Mouse (Mus musculus) MEL (cell line): ENCODE results near the gene Disp1. TPM values are rescaled to one million over a fixed set of nuclear protein-coding genes. Genes with fewer than 3 reads are reported as not detected.

Experiments
- DNase-seq: peaks from one replicate; pipeline ENCODE4 v3.0.0; 2011; ENCODE audit warnings: low read depth, low spot score
- H3K27ac ChIP-seq: 2 replicates; pipeline ENCODE4 v1.5.1; 2012; ENCODE audit warnings: low read depth, mild to moderate bottlenecking, control low read depth, low read length, moderate library complexity; ENCODE audit not compliant: control insufficient read depth
- H3K27me3 ChIP-seq, 2 experiments: fragments of 150-350 bp in 1 of 2; sonication (generic) in 1 of 2; 2 replicates each; pipeline ENCODE4 v1.6.1; 2012; ENCODE audit warnings: low read length in 2 of 2, mild to moderate bottlenecking in 2 of 2, improper control_type of control experiment in 1 of 2, moderate library complexity in 1 of 2; ENCODE audit not compliant: insufficient read depth in 2 of 2, control insufficient read depth in 1 of 2
- H3K36me3 ChIP-seq, 2 experiments: 2 replicates each; pipeline ENCODE4 v1.6.1; 2012 to 2014; ENCODE audit warnings: low read length in 2 of 2, improper control_type of control experiment in 1 of 2, inconsistent platforms in 1 of 2, mild to moderate bottlenecking in 1 of 2; ENCODE audit not compliant: insufficient read depth in 2 of 2, control insufficient read depth in 1 of 2
- H3K4me1 ChIP-seq, 2 experiments: fragments of 150-350 bp in 1 of 2; sonication (generic) in 1 of 2; 2 replicates each; pipeline ENCODE4 v1.6.1; 2012; ENCODE audit warnings: low read length in 2 of 2, improper control_type of control experiment in 1 of 2, mild to moderate bottlenecking in 1 of 2; ENCODE audit not compliant: insufficient read depth in 2 of 2, control insufficient read depth in 1 of 2
- H3K4me3 ChIP-seq, 2 experiments: fragments of 150-350 bp in 1 of 2; sonication (generic) in 1 of 2; 2 replicates each; pipeline ENCODE4 v1.5.1; 2012; ENCODE audit warnings: low read depth in 2 of 2, low read length in 2 of 2, mild to moderate bottlenecking in 2 of 2, moderate library complexity in 2 of 2, control low read depth in 1 of 2, improper control_type of control experiment in 1 of 2; ENCODE audit not compliant: control insufficient read depth in 1 of 2, insufficient read depth in 1 of 2
- H3K79me2 ChIP-seq: 2 replicates; pipeline ENCODE4 v1.6.1; 2012; ENCODE audit warnings: mild to moderate bottlenecking, low read length, moderate library complexity; ENCODE audit not compliant: control insufficient read depth, poor library complexity, insufficient read depth
- H3K9ac ChIP-seq: 2 replicates; pipeline ENCODE4 v1.6.1; 2012; ENCODE audit warnings: low read depth, mild to moderate bottlenecking, control low read depth, low read length, moderate library complexity; ENCODE audit not compliant: control insufficient read depth, poor library complexity, severe bottlenecking
- H3K9me3 ChIP-seq: fragments of 150-350 bp; sonication (generic); replicated peaks from 2 replicates; pipeline ENCODE4 v1.6.1; 2012; ENCODE audit warnings: mild to moderate bottlenecking, low read length, improper control_type of control experiment, moderate library complexity; ENCODE audit not compliant: insufficient read depth
- BHLHE40 ChIP-seq: IDR thresholded peaks from 2 replicates; pipeline ENCODE4 v1.6.1; 2012; ENCODE audit warnings: low read depth, mild to moderate bottlenecking, inconsistent platforms, low read length, improper control_type of control experiment, borderline replicate concordance
- CHD1 ChIP-seq: IDR thresholded peaks from 2 replicates; pipeline ENCODE4 v1.6.1; 2012; ENCODE audit warnings: low read depth, mild to moderate bottlenecking, inconsistent platforms, low read length, improper control_type of control experiment
- CTCF ChIP-seq, 3 experiments: IDR thresholded peaks in 2 of 3; conservative IDR thresholded peaks in 1 of 3; 2 replicates each; pipeline ENCODE4 v1.5.1; 2011 to 2012; ENCODE audit warnings: low read length in 3 of 3, low read depth in 2 of 3, mild to moderate bottlenecking in 2 of 3, improper control_type of control experiment in 1 of 3, inconsistent platforms in 1 of 3, mixed read lengths in 1 of 3, moderate library complexity in 1 of 3; ENCODE audit not compliant: control insufficient read depth in 1 of 3, insufficient read depth in 1 of 3, poor library complexity in 1 of 3, severe bottlenecking in 1 of 3
- E2F4 ChIP-seq: IDR thresholded peaks from 2 replicates; pipeline ENCODE4 v1.6.1; 2011; ENCODE audit warnings: low read depth, low read length, improper control_type of control experiment, borderline replicate concordance
- EP300 ChIP-seq, 2 experiments: IDR thresholded peaks; 2 replicates each; pipeline ENCODE4 v1.6.1; 2011; ENCODE audit warnings: improper control_type of control experiment in 2 of 2, low read length in 2 of 2, low read depth in 1 of 2, mild to moderate bottlenecking in 1 of 2
- ETS1 ChIP-seq: IDR thresholded peaks from 2 replicates; pipeline ENCODE4 v1.6.1; 2012; ENCODE audit warnings: low read depth, mild to moderate bottlenecking, inconsistent platforms, low read length, improper control_type of control experiment, moderate library complexity
- GABPA ChIP-seq: IDR thresholded peaks from 2 replicates; pipeline ENCODE4 v1.6.1; 2012; ENCODE audit warnings: low read depth, mild to moderate bottlenecking, inconsistent platforms, low read length, improper control_type of control experiment, moderate library complexity
- GATA1 ChIP-seq: IDR thresholded peaks from 2 replicates; pipeline ENCODE4 v1.6.1; 2011; ENCODE audit warnings: low read depth, low read length, improper control_type of control experiment
- HCFC1 ChIP-seq: IDR thresholded peaks from 2 replicates; pipeline ENCODE4 v1.6.1; 2012; ENCODE audit warnings: low read depth, mild to moderate bottlenecking, inconsistent platforms, low read length, improper control_type of control experiment, moderate library complexity
- JUND ChIP-seq: IDR thresholded peaks from 2 replicates; pipeline ENCODE4 v1.6.1; 2011; ENCODE audit warnings: low read depth, mild to moderate bottlenecking, improper control_type of control experiment, low read length
- KAT2A ChIP-seq: conservative IDR thresholded peaks from 2 replicates; pipeline ENCODE4 v1.6.1; 2012; ENCODE audit warnings: low read depth, low read length, improper control_type of control experiment, inconsistent platforms
- MAFK ChIP-seq: IDR thresholded peaks from 2 replicates; pipeline ENCODE4 v1.6.1; 2011; ENCODE audit warnings: low read depth, mild to moderate bottlenecking, low read length, improper control_type of control experiment, borderline replicate concordance
- MAX ChIP-seq: IDR thresholded peaks from 2 replicates; pipeline ENCODE4 v1.6.1; 2011; ENCODE audit warnings: low read length, improper control_type of control experiment
- MXI1 ChIP-seq: IDR thresholded peaks from 2 replicates; pipeline ENCODE4 v1.6.1; 2011; ENCODE audit warnings: mild to moderate bottlenecking, low read depth, low read length, improper control_type of control experiment
- MYB ChIP-seq: IDR thresholded peaks from 2 replicates; pipeline ENCODE4 v1.6.1; 2011; ENCODE audit warnings: mild to moderate bottlenecking, low read depth, low read length, improper control_type of control experiment
- MYC ChIP-seq: IDR thresholded peaks from 2 replicates; pipeline ENCODE4 v1.6.1; 2011; ENCODE audit warnings: low read depth, mild to moderate bottlenecking, low read length, improper control_type of control experiment, moderate library complexity
- NRF1 ChIP-seq: IDR thresholded peaks from 2 replicates; pipeline ENCODE4 v1.6.1; 2014; ENCODE audit warnings: low read depth, mild to moderate bottlenecking, inconsistent platforms, low read length, improper control_type of control experiment, moderate library complexity; ENCODE audit not compliant: poor library complexity, insufficient read depth, severe bottlenecking
- POLR2A ChIP-seq, 2 experiments: IDR thresholded peaks; 2 replicates each; pipeline ENCODE4 v1.6.1; 2011 to 2012; ENCODE audit warnings: low read length in 2 of 2, mild to moderate bottlenecking in 2 of 2, control low read depth in 1 of 2, improper control_type of control experiment in 1 of 2, low read depth in 1 of 2, moderate library complexity in 1 of 2; ENCODE audit not compliant: control insufficient read depth in 1 of 2, insufficient read depth in 1 of 2, poor library complexity in 1 of 2
- POLR2AphosphoS2 ChIP-seq: IDR thresholded peaks from 2 replicates; pipeline ENCODE4 v1.6.1; 2011; ENCODE audit warnings: low read length, improper control_type of control experiment
- RAD21 ChIP-seq: IDR thresholded peaks from 2 replicates; pipeline ENCODE4 v1.6.1; 2011; ENCODE audit warnings: mild to moderate bottlenecking, low read depth, low read length, improper control_type of control experiment
- RCOR1 ChIP-seq: IDR thresholded peaks from 2 replicates; pipeline ENCODE4 v1.6.1; 2012; ENCODE audit warnings: low read depth, mild to moderate bottlenecking, inconsistent platforms, low read length, improper control_type of control experiment
- SMC3 ChIP-seq: IDR thresholded peaks from 2 replicates; pipeline ENCODE4 v1.6.1; 2011; ENCODE audit warnings: low read depth, low read length, improper control_type of control experiment
- TBP ChIP-seq: IDR thresholded peaks from 2 replicates; pipeline ENCODE4 v1.8.0; 2011; ENCODE audit warnings: low read depth, low read length, improper control_type of control experiment
- TCF12 ChIP-seq: IDR thresholded peaks from 2 replicates; pipeline ENCODE4 v1.6.1; 2014; ENCODE audit warnings: low read depth, mild to moderate bottlenecking, inconsistent platforms, low read length, improper control_type of control experiment, moderate library complexity
- UBTF ChIP-seq: IDR thresholded peaks from 2 replicates; pipeline ENCODE4 v1.6.1; 2012; ENCODE audit warnings: low read depth, mild to moderate bottlenecking, inconsistent platforms, low read length, improper control_type of control experiment, moderate library complexity, borderline replicate concordance; ENCODE audit not compliant: insufficient read depth
- USF1 ChIP-seq: IDR thresholded peaks from 2 replicates; pipeline ENCODE4 v1.6.1; 2014; ENCODE audit warnings: low read depth, mild to moderate bottlenecking, inconsistent platforms, low read length, improper control_type of control experiment, moderate library complexity
- USF2 ChIP-seq, 2 experiments: IDR thresholded peaks; 2 replicates each; pipeline ENCODE4 v1.6.1; 2011 to 2012; ENCODE audit warnings: improper control_type of control experiment in 2 of 2, low read length in 2 of 2, borderline replicate concordance in 1 of 2, inconsistent platforms in 1 of 2, low read depth in 1 of 2, mild to moderate bottlenecking in 1 of 2; ENCODE audit not compliant: insufficient read depth in 1 of 2
- ZC3H11A ChIP-seq: IDR thresholded peaks from 2 replicates; pipeline ENCODE4 v1.6.1; 2012; ENCODE audit warnings: low read depth, mild to moderate bottlenecking, inconsistent platforms, low read length, improper control_type of control experiment
- ZKSCAN1 ChIP-seq: IDR thresholded peaks from 2 replicates; pipeline ENCODE4 v1.6.1; 2012; ENCODE audit warnings: low read depth, mild to moderate bottlenecking, inconsistent platforms, low read length, improper control_type of control experiment, moderate library complexity
- ZMIZ1 ChIP-seq: IDR thresholded peaks from 2 replicates; pipeline ENCODE4 v1.6.1; 2012; ENCODE audit warnings: low read depth, mild to moderate bottlenecking, inconsistent platforms, low read length, improper control_type of control experiment, moderate library complexity
- polyA plus RNA-seq, 2 experiments: library from polyadenylated mRNA; stranded (reverse) in 1 of 2; unstranded in 1 of 2; fragments of >175 nt in 1 of 2; fragments of >200 nt in 1 of 2; gene quantifications; 2 replicates each; pipeline versions ENCODE4 v1.2.1 to v1.2.4; 2012; ENCODE audit warnings: low replicate concordance in 2 of 2, low read depth in 1 of 2; ENCODE audit not compliant: insufficient read length in 2 of 2, insufficient read depth in 1 of 2, missing spikeins in 1 of 2
- total RNA-seq: library from RNA; depleted of rRNA; stranded (reverse); fragments of 300-350 nt; gene quantifications from 2 replicates; pipeline ENCODE4 v1.2.3, GENCODE M21; 2012

Disp1 gene
- total and polyA plus RNA-seq, 3 experiments = 6.3 to 9.9 TPM; not detected in 1

GRCm38 (mm10) chr1:183248144-183248543 lies 26.8 kb upstream of the Disp1 start (continued):
- TF ChIP-seq RAD21 = no peak

- Histone ChIP-seq H3K4me3 (no peak overlapping the region), H3K4me1 (peaks cover 2 to 8% of the 10 kb centered on the region in 2 experiments; a peak in 3 of 4 replicates), H3K27me3 (peaks cover 0 to 1% of the 10 kb centered on the region in 2 experiments), H3K9me3 (no peaks in the 10 kb centered on the region), H3K9ac (no peak overlapping the region)
- peak; percentile 51 for DNase-seq
- TF ChIP-seq RAD21 (peak; percentile 50), ETS1 (no peak), USF1 (no peak), CTCF (IDR thresholded peaks at IDR 0.05 in 2 of 3, conservative IDR thresholded peaks at IDR 0.05 in 1 of 3; ENCODE audit: control insufficient read depth in 1 of 3, insufficient read depth in 1 of 3, low read depth in 2 of 3, low read length in 3 of 3, poor library complexity in 1 of 3, severe bottlenecking in 1 of 3) (peak; percentile 29 to 53 (median 53); a peak in 5 of 6 replicates), SMC3 (peak; percentile 55), CHD1 (no peak), ZMIZ1 (no peak), BHLHE40 (no peak), MAFK (no peak), GABPA (no peak), MYC (no peak), USF2 (IDR thresholded peaks at IDR 0.05; ENCODE audit: borderline replicate concordance in 1 of 2, insufficient read depth in 1 of 2, low read depth in 1 of 2, low read length in 2 of 2) (no peak), RCOR1 (no peak), MXI1 (no peak), GATA1 (no peak), POLR2A (IDR thresholded peaks at IDR 0.05; ENCODE audit: control insufficient read depth in 1 of 2, insufficient read depth in 1 of 2, low read depth in 1 of 2, low read length in 2 of 2, poor library complexity in 1 of 2) (no peak), MAX (no peak), NRF1 (no peak), E2F4 (no peak), KAT2A (no peak), TCF12 (no peak), HCFC1 (no peak), ZC3H11A (peak; percentile 17; the same call in 1 of the 2 replicates), ZKSCAN1 (no peak), UBTF (no peak), POLR2AphosphoS2 (no peak), TBP (no peak), MYB (no peak), EP300 (IDR thresholded peaks at IDR 0.05; ENCODE audit: low read depth in 1 of 2, low read length in 2 of 2) (no peak), JUND (no peak)
- TF ChIP-seq, all 39 proteins: peak for 4
- no peaks in the 10 kb centered on the region for H3K79me2 ChIP-seq
- peaks cover 0 to 4% of the 10 kb centered on the region in 2 experiments; a peak in 2 of 4 replicates for H3K36me3 ChIP-seq
- H3K27ac ChIP-seq = no peak overlapping the region
Observed at GRCm38 (mm10) chr1:183243293-183243692, 22.0 kb upstream of the Disp1 start.
